Mouse (Mus musculus): ENCODE results near the gene Nfkb1. TPM values are rescaled to one million over a fixed set of nuclear protein-coding genes. Genes with fewer than 3 reads are reported as not detected.

The Nfkb1 gene
- polyA plus RNA-seq, 1 experiment from 2014 or later = 15.3 TPM

DNA sequence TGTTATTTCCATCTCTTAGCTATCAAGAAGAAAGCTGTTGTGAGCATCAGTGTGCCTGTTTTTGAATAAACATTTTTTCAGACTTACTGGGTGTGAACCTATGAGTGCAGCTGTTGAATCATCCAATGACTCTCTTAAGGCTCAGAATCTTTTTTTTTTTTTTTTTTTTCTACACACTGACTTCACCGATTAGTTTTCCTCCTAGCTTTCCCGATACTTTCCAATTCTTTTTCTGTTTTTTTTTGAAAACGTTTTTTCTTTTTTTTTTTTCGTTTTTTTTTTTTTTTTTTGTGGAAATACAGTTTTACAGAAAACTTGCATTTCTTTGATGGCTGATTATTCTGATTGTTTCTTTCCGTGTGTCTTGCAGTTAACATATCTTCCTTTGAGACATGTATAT lies 138.5 kb downstream of the Nfkb1 start:
- WGBS = 81% methylated on average over 5 of the region's 5 CpGs
- Histone ChIP-seq H3K4me2 (ENCODE audit: low read depth) (no peak overlapping the region), H3K9me3 (ENCODE audit: control insufficient read depth, low read length) (no peaks in the 10 kb centered on the region), H3K4me3 (ENCODE audit: low read depth, low read length) (no peak overlapping the region), H3K27ac (ENCODE audit: low read depth, low read length) (no peak overlapping the region), H3K36me3 (ENCODE audit: control insufficient read depth, insufficient read depth, low read length) (no peaks in the 10 kb centered on the region), H3K4me1 (ENCODE audit: control insufficient read depth, insufficient read depth, low read length) (no peaks in the 10 kb centered on the region), H3K27me3 (ENCODE audit: control insufficient read depth, insufficient read depth, low read length) (no peaks in the 10 kb centered on the region), H3K9ac (ENCODE audit: low read length) (no peak overlapping the region)
- ATAC-seq (ENCODE audit: insufficient read depth, low FRiP score, low TSS enrichment) (no peak), DNase-seq (ENCODE audit: low spot score) (no peak)

- ATAC-seq (ENCODE audit: insufficient read depth, low FRiP score, low TSS enrichment) (no peak), DNase-seq (ENCODE audit: low spot score) (no peak)
- no peak overlapping the region for H3K27ac ChIP-seq (ENCODE audit: low read depth, low read length)
- H3K4me1 ChIP-seq (ENCODE audit: control insufficient read depth, insufficient read depth, low read length) = no peaks in the 10 kb centered on the region
- H3K4me2 ChIP-seq (ENCODE audit: low read depth) = no peak overlapping the region
- H3K9ac ChIP-seq (ENCODE audit: low read length) = no peak overlapping the region
- no peaks in the 10 kb centered on the region for H3K9me3 ChIP-seq (ENCODE audit: control insufficient read depth, low read length)
- H3K4me3 ChIP-seq (ENCODE audit: low read depth, low read length) = no peak overlapping the region
- H3K36me3 ChIP-seq (ENCODE audit: control insufficient read depth, insufficient read depth, low read length) = no peaks in the 10 kb centered on the region
- no peaks in the 10 kb centered on the region for H3K27me3 ChIP-seq (ENCODE audit: control insufficient read depth, insufficient read depth, low read length)
- 88% methylated on average over 8 of the region's 8 CpGs for WGBS
These were observed 144.0 kb downstream of the Nfkb1 start for GRCm38 (mm10) chr3:135547298-135547697.

- DNase-seq (ENCODE audit: low spot score) = no peak
- Histone ChIP-seq H3K27ac (ENCODE audit: low read depth, low read length) (no peak overlapping the region), H3K27me3 (ENCODE audit: control insufficient read depth, insufficient read depth, low read length) (no peaks in the 10 kb centered on the region), H3K4me2 (ENCODE audit: low read depth) (no peak overlapping the region), H3K4me3 (ENCODE audit: low read depth, low read length) (no peak overlapping the region), H3K9me3 (ENCODE audit: control insufficient read depth, low read length) (no peaks in the 10 kb centered on the region), H3K4me1 (ENCODE audit: control insufficient read depth, insufficient read depth, low read length) (no peaks in the 10 kb centered on the region), H3K36me3 (ENCODE audit: control insufficient read depth, insufficient read depth, low read length) (no peaks in the 10 kb centered on the region), H3K9ac (ENCODE audit: low read length) (no peak overlapping the region)
- 72% methylated on average over 13 of the region's 13 CpGs for WGBS
- no peak for ATAC-seq (ENCODE audit: insufficient read depth, low FRiP score, low TSS enrichment)
These were observed 145.0 kb downstream of the Nfkb1 start for GRCm38 (mm10) chr3:135546212-135546923.

Other genes starting within 250 kb of the Nfkb1 start
- gene Manba, start 205.9 kb downstream of the Nfkb1 start, polyA plus RNA-seq (2014; fragmentation: Nextera tagmentation; extraction: Ambion mirVana) = 3.1 and 4.0 TPM in 2 replicates
- gene Slc39a8, start 133.7 kb upstream of the Nfkb1 start, polyA plus RNA-seq (2014; fragmentation: Nextera tagmentation; extraction: Ambion mirVana) = 17.8 and 20.6 TPM in 2 replicates

Data from neural tube, embryonic 11.5 days (tissue).